Mouse (Mus musculus) urinary bladder, adult 18-20 months (tissue): ENCODE measurements around the gene Fubp1.
A peak's percentile ranks its signal among the peaks of the same experiment; 100 is the strongest.
"Not testable (repeated sequence)": the region's sequence is repeated elsewhere in the genome, so short reads cannot be mapped to it uniquely, and the experiment has no call there.

Source experiments
- DNase-seq, 2 experiments: peaks; one replicate each; pipeline ENCODE4 v3.0.0; 2022; ENCODE audit warnings: low spot score in 2 of 2, mixed read lengths in 2 of 2

Fubp1 gene

DNA sequence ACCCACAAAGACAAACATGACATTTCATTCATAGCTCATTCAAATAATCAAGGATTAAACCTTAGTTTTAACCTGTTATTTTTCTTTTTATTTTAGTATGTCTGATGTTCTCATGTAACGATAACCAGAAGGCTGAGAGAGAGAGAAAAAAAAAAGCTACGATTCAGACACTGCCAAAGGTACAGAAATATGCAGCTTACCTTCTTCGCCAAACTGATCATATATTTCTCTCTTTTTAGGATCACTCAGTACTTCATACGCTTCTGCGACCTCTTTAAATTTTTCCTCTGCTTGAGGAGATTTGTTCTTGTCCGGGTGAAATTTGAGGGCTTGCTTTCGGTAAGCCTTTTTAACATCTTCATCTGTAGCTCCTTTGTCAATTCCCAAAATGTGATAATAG lies 17.0 kb upstream of the Fubp1 start:
- DNase-seq, result no peak

DNA sequence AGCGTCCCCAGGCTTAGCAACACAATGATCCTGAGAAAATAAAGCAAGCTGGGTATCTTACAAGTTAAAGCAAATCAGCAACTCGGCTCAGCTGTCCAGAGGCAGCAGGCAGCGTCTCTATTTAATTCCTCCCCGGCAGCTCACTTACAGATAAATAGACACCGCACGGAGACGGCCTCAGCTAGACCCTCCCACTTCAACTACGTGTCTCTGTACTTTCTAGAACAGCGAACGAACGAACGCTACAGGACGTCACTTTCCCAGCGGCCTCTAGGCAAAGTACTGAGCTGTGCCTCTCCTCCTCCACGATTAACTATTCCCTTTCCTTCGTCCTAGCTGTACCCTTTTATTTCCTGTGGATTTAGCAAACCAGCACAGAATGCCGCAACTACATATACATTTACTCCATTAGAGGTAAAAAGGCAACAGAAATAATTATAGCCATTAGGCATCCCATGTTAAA lies 16.6 kb upstream of the Fubp1 start:
- DNase-seq, result peak; percentile 56 to 85

DNA sequence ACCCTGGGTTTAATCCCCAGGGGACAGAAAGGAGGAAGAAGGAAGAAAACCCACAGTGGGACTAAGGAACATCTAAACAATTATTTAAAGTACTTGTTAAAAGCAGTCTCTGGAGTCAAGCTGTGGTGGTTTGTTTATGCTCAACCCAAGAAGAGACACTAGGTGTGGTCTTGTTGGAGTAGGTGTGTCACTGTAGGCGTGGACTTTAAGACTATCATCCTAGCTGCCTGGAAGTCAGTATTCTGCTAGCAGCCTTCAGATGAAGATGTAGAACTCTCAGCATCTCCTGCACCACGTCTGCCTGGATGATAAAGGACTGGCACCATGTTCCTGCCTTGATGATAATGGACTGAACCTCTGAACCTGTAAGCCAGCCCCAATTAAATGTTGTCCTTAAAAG lies 13.0 kb upstream of the Fubp1 start:
- not testable (repeated sequence) for DNase-seq

DNA sequence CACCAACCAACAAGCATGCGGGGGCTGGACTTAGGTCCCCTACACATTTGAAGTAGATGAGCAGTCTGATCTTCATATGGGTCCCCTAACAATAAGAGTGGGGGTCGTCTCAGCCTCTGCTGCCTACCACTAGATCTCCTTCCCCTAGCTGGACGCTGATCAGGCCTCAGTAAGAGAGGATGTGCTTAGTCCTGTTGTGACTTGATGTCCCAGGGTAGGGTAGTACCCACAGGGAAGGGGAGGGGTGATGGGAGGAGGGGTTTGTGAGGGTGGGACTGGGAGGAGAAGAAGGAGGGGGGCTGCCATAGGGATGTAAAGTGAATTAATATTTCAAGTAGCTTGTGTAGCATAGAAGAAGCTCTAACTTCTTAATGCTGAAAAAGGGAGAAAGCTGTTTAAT lies 11.1 kb upstream of the Fubp1 start:
- no peak for DNase-seq

DNA sequence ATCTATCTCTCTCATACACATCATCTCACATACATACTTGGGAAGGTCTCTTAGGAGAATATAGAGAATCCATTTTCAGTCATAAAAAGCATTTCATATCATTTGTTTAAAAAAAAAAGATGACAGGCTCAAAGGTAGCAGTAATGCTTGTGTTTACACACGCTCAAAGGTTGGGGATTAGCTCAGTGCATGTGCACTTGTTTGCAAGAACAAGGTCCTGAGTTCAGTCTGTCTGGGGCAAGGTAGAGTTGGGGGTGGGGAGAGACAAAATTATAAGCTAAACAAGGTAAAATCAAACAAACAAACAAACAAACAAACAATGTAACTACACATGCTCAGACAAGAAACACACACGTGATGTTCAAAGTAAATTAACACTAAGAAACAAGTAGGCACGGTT lies 9.0 kb upstream of the Fubp1 start:
- no peak for DNase-seq

DNA sequence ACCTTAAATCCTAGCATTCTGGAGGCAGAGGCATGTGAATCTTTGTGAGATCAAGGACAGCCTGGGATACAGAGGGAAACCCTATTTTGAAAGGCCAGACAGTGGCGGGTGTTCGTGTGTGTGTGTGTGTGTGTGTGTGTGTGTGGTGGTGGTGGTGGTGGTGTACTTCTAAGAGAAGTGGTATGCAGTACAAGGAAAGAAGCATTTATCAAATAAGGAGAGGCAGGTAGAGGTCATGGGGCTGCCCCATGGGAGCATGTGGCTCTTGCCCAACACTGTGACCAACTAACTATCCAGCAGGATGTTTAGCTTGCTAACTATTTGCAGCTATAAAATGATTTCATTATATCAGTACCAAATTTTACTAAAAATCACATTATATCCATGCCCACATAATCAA lies 8.6 kb upstream of the Fubp1 start:
- DNase-seq, result no peak

DNA sequence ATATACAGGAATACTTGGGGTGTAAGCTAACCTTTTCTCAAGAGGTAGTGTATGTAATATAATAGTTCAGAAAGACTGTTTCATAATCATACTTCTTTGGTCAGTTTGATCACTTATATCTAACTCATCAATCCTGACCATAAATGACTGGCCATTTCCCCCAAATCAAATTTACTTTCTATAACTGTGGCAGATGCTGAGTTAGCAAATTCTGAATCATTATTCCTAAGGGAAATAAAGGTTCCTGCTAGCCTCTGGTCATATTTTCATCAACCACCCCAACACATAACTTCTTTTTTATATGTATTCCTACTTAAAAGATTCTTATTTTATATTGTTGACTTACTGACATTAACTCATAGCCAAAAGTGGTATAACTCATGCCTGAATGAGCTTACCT lies 7.3 kb upstream of the Fubp1 start:
- no peak for DNase-seq

DNA sequence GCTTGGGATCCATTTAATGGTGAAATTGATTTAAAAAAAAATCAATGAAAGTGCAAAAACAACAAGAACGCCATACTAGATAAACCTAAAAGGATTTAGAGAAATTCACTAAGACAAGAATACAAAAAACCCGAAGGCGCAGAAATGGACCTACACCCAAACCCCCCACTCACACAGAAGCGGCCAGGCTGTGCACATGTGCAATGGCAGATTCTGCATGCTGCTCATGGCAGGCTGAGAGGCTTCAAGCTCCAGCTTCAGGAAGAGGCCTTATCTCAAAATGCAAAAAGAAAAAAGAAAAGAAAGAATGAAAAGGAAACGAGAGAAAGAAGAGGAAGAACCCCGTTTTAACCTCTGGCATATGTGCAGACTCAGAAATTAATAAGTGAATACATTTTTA lies 6.8 kb upstream of the Fubp1 start:
- DNase-seq, result no peak

DNA sequence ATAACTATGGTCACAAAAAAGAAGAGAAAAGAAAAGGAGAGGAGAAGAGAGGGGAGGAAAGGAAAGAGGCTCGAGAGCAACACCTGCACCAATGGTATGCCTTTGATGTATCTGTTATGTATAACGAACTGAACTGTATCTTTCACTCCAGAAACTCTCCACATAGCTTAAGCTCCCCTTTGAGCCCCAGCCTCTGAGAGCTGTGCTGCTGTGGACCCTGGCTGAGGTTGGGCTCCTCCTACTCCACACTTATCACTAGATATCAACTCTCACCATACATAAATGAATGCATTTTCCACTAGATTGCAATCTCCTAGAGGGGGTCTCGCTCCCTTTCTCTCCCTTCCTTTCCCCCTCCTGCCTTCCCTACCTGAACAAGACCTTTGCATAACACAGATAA lies 6.2 kb upstream of the Fubp1 start:
- no peak for DNase-seq

DNA sequence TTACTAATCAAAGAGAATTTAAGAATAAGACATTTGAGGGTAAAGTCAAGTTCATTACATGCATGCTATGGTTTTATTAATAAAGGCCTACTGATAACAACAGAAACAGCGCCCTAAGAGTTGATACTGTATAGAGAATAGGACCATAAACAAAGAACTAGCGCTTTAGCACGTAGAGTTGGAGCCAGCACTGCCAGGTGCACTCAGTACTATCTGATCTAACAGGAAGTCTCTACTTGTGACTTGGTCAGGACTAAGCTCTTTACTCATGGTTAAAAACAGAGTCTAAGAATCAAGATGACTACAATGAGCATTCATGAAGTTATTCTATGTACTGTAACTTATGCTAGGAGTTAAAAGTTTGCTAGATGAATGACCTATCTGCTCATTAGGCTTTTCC lies 5.6 kb upstream of the Fubp1 start:
- no peak for DNase-seq

DNA sequence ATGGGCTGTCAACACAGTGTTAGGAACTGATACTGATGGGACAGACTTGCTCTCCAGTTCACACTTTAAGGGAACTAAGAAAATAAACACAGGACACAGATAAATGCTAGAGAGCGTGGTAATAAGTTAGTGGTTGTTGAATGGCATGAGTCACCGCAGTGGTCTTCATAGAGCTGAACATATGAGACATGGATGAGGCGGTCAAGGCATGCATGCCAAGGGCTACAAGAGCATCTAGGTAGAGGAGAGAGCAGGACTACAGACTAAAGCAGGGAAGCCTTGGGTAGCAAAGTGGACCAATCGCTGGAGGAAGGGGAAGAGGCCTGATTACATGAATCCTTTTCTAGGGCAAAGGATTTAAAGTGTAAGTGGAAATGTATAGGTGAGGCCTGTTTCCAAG lies 3.1 kb upstream of the Fubp1 start:
- no peak for DNase-seq

DNA sequence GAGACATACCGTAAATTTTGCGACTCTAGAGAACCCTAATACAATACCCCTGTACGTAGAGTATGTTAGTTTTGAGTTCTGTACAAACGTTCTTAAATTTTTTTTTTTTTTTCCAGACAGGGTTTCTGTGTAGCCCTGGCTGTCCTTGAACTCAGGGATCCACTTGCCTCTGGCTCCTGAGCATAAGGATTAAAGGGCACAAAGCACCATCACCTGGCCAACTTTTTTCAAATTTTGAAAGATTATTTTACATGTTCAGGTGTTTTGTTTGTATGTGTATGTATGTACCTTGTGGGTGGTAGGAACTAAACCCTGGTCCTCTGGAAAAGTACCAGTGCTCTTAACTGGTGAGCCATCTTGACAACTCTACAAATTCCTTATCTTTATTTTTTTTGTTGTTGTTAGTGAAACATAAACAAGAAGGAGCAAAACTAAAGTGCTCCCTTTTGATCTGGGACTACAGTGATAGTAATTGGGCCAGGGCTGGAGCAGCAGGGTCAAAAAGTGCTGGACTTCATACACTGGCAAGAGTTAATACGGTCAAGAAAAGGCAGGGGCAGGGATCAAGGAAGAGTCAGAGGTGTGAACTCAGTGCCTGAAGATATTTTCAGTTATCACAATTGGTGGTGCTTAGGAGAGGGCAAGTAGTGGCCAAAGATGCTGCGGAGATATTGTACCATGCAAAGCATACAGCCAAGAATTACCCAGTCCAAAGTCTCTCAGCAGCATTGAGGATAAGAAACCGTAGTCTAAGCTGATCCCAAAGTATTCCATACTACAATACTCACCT lies 1.9 kb upstream of the Fubp1 start:
- no peak for DNase-seq

DNA sequence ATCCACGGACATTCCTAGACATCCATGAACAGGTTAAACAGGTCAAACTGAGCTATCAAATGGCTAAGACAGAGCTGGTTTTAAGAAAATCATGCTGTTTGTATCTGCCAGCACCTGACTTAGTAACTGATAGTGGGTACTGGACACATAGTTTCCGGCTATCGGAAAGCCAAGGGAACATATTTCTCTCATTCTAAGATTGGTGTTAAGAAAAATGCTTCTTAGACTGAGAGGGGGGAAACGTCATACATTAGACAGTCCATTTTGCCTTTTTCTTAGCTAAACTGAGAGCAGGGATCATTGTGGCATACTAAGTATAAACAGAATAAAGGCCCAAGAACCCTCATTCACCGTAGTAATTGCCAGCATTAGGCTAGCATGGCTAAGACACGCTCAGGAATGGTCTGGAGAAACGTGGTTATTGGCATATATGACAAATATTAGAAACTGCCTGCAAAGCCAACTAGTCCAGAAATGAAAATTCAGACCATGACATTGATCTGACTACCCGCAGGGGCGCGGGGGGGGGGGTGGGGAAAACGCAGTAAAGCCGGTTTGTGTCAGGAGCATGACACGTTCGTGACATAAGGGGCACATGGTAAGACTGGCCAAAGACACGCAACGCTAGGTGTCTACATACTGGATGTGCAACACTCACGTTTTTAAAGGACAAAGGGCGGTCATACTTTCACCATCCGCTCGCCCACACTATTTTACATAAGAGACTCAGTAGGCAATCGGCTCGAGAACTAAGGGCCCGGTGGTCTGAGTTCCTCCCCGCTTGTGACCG lies 850 bp upstream of the Fubp1 start:
- DNase-seq, result peak in 1 of 2 experiments; percentile 12

DNA sequence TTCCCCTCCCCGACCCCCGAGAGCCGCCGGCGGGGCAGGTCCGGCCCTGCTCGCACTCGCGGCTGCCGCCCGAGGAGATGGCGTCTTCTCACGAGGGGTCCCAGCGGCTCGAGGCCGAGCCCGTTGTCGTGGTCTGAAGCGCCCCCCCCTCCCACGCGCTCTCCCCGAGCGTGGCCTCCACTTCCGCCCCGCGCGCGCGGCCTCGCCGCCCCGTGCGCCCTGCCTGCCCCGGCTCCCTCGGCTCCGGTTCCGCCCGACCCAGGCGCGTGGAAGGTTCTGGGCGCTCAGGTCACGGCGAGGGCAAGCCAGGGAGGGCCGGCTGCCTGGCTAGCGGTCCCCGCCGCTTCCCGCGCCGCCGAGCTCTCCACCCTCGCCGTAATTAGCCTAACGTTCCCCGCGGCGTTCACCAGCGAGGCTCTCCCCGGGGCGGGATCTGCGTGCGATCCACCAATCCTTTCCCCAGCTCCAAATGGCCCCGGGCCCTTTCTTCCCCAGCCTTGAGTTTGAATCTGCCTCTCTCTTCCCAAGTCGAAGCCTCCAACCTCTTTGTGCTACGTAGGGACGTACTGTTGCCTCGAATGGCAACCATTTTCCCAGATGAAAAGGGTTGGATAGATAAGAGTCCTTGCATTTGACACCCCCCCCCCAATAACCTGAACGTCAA lies 638 bp downstream of the Fubp1 start:
- peak; percentile 42 to 74 for DNase-seq

DNA sequence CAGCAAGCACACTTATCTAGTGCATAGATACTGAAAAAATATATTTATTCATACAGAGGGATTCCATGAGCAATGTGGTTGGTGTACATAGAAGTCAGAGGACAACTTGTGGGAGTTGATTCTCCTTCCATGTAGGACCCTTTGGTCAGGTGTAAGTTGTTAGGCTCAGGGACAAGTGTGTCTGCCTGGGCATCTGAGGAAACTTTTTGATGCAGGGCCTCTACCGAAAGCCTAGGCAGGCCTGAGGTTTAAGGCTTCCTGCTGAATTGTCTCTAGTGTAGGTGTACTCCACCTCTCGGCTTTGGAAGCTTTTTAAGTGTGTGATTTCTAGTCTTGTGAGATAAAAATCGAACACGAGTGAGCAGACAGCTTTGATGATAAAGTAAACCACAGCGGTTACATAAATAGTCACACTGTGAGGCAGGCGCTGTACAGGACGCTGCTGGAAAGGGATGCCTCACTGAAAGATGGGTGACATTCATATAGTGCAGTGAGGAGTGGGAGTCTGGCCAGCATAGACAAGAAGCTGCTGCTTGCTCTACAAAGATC lies 1.6 kb downstream of the Fubp1 start:
- no peak for DNase-seq

DNA sequence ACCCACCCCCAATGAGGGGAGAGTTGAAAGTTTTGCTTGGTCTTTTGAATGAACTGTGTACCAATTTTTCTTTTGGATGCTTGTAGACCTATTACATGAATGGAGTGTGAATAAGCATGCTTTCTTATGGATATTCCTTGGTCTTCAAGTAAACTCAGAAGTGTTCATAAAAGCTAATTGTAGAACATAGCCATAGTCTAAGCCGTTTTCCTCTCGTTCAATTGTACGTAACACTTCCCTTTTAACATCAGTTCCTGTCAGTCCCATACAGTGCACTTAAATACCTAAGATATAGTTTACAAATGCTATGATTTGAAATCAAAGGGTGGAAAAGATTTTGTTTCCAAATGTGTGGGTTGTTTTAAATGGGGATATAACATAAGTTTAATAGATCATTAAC lies 3.2 kb downstream of the Fubp1 start:
- DNase-seq, result no peak

DNA sequence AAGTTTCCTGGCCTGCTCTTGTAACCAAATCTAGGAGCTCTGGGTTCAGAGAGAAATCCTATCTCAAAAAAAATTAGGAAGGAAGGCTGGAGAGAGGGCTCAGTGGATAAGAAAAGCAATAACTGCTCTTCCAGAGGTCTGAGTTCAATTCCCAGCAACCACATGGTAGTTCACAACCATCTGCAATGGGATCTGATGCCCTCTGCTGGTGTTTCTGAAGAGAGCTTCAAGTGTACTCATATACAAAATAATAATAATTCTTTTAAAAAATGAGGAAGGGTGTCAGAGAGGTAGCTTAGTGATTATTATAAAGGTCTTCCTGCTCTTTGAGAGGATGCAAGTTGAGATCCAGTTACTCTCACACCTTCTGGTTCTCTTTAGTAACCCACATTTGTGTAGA lies 14.7 kb downstream of the Fubp1 start:
- DNase-seq, result no peak

DNA sequence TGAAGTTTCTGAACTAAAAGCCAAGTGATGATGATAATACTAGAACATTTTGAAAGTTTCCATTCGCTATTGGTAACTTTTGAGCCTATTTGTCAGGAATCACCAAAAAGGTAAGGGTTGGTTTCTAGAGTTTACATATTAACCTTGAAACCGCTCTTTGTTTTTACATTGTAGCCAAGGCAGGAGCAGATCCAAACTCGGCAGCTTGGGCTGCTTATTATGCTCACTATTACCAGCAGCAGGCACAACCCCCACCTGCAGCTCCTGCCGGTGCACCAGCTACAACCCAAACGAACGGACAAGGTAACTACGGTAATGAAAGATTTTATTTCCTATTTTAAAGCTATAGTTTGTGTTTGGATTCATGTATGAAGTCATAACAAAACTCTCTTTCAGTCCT lies 15.7 kb downstream of the Fubp1 start:
- no peak for DNase-seq

DNA sequence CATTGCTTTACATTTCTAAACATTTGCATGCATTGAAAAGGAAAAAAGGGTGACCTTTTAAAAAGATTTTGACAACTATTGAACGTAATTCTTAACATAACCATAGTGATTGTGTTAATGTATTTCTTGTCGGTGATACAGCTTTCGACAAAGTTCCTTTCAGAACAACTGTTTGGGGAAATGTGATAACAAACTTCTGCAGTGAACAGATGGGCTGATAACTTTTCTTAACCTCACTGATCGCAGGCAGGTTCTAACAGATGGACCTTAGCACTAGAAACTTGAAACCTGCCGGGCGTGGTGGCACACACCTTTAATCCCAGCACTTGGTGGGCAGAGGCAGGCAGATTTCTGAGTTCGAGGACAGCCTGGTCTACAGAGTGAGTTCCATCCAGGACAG lies 18.6 kb downstream of the Fubp1 start:
- DNase-seq, result no peak

DNA sequence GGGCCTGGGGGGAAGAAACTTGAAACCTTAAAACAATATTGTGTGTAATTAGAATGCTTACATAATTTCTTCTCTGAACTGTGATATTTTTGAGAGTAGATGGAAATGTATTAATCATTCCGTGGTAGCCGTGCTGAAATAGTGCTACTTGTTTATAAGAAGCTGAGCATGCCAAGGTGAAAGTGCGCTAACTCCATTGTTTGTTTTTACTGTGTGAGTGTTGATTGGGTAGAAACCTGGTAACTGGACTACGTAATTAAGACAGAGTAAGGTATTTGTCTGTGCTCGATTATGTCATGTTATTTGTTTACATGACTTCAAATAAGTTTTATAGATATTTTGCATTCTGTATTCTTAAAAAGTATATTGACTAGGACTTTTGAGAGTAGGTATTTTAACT lies 19.0 kb downstream of the Fubp1 start:
- DNase-seq, result no peak

DNA sequence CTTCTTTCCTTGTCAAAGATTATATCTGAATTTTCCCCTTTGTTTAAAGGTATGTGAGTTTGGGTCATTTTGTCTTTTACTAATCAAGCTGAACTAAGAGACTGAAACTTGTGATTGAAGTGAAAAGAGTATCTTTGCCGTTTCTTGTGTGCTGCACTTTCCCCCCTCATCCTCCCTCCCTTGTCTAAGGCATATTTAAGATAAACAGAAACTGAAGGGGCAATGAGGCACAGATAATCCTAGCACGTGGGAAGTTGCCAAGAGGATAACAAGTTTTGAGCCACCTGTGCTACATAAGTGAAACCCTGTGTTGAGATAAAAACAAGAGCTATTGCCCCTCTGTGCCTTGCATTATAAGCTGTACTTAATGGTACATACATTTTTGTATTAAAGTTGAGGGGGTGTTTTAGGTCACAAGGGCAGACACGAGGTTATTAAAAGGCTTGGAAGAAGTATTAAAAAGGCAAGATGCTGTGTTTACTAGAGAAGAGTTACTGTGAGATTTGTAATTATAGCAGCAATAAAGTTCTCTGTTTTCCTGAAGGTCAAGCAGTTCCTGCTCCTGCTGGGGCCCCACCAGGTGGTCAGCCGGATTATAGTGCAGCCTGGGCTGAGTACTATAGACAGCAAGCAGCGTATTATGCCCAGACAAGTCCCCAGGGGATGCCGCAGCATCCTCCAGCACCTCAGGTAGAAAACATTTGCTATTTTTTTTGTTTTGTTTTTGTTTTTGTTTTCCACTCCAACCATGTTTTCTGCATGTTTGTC lies 21.3 kb downstream of the Fubp1 start:
- DNase-seq, result no peak

DNA sequence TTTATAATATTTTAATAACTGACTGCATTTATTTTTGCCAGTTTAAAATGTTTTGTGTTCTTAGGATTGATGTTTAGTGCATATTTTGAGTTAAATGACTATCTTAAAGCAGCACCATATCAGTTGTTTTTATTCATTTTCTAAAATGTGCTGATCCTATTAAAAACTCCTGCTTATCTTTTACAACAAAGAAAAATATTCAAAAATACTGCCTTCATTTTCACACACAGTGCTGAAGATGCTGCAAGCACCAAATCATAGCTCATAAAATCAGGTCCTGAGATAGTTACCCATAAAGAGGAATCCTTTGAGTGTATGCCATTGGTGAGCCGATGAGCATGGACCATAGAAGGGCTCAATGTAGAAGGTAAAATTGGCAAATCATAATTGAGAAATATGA lies 25.0 kb downstream of the Fubp1 start:
- no peak for DNase-seq
